33 mouse cellular contexts compared by ENCODE assay signal in the genomic region with DNA sequence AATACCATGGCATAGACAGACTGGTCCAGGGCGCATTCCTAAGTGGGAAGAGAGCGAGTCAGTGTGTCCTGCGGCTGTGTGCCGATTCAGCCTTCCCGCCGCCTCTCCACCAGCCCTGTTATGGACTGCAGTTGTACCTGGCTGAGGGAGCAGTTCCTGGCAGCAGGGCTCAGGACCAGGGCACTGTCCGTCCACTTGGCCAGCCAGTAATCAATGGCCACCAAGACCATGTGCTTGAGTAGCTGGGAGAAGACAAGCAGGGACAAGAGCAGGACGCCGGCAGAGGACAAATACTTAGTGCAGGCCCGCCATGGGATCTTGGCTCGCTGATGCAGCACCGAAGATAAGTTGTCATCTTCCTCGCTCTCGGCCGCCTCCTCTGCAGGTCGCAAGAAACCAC. TPM values are rescaled to one million over a fixed set of nuclear protein-coding genes. Genes with fewer than 3 reads are reported as not detected.
DNase-seq lines count a peak whose midpoint lies in the region; ATAC-seq and TF ChIP-seq lines count a peak whose summit lies in the region.
"Had no signal": no experiment of that assay in that cellular context is flagged by ENCODE, and none has a peak within 500 bp of the region (broad histone marks: within the 10 kb centered on the region; RNA-seq: fewer than 3 reads in every experiment).

No protein-coding gene starts in this region.

- no peak overlapping the region for H3K4me3 ChIP-seq in gastrocnemius, adult 2 months
- H3K4me3 ChIP-seq in heart, embryonic 11.5 days (ENCODE audit: low read depth, low read length), result no peak overlapping the region
- no peak overlapping the region for H3K4me3 ChIP-seq in kidney, embryonic 16.5 days (ENCODE audit: low read length)
- H3K4me3 ChIP-seq: erythroblast, embryonic 14.5 days; layer of hippocampus, adult 2 months; limb, embryonic 15.5 days; liver, embryonic 13.5 days; megakaryocyte, embryonic 14.5 days; midbrain, embryonic 12.5 days; myocyte; neural tube, embryonic 12.5 days had no signal

- peaks cover 32% of the 10 kb centered on the region for H3K4me1 ChIP-seq in heart, embryonic 11.5 days (ENCODE audit: control insufficient read depth, insufficient read depth, low read length)
- peaks cover 21% of the 10 kb centered on the region for H3K4me1 ChIP-seq in kidney, embryonic 16.5 days (ENCODE audit: insufficient read depth, low read length)
- H3K4me1 ChIP-seq: limb, embryonic 15.5 days; liver, embryonic 13.5 days; megakaryocyte, embryonic 14.5 days had no signal

- TF ChIP-seq CTCF in gastrocnemius, adult 2 months (IDR thresholded peaks at IDR 0.05), result no peak

- H3K9ac ChIP-seq in heart, embryonic 11.5 days (ENCODE audit: low read depth, low read length), result no peak overlapping the region
- no peak overlapping the region for H3K9ac ChIP-seq in kidney, embryonic 16.5 days (replicated peaks; ENCODE audit: low read length)
- H3K9ac ChIP-seq: forebrain, postnatal 0 days; limb, embryonic 15.5 days; liver, embryonic 13.5 days; midbrain, embryonic 12.5 days; neural tube, embryonic 12.5 days had no signal

- H3K27me3 ChIP-seq in heart, embryonic 11.5 days (ENCODE audit: control insufficient read depth, insufficient read depth, low read length), result no peaks in the 10 kb centered on the region
- no peaks in the 10 kb centered on the region for H3K27me3 ChIP-seq in kidney, embryonic 16.5 days (ENCODE audit: insufficient read depth, low read length)
- H3K27me3 ChIP-seq: limb, embryonic 15.5 days; liver, embryonic 13.5 days; midbrain, embryonic 12.5 days; neural tube, embryonic 12.5 days; Patski had no signal

- H3K36me3 ChIP-seq in heart, embryonic 11.5 days (ENCODE audit: control insufficient read depth, insufficient read depth, low read length), result no peaks in the 10 kb centered on the region
- H3K36me3 ChIP-seq in kidney, embryonic 16.5 days (ENCODE audit: insufficient read depth, low read length), result no peaks in the 10 kb centered on the region
- H3K36me3 ChIP-seq: G1E; limb, embryonic 15.5 days; liver, embryonic 13.5 days; midbrain, embryonic 12.5 days; neural tube, embryonic 12.5 days had no signal

- no peak overlapping the region for H3K4me2 ChIP-seq in heart, embryonic 11.5 days
- no peak overlapping the region for H3K4me2 ChIP-seq in kidney, embryonic 16.5 days (replicated peaks; ENCODE audit: low read depth, low read length)
- H3K4me2 ChIP-seq: limb, embryonic 15.5 days; liver, embryonic 13.5 days; midbrain, embryonic 12.5 days; neural tube, embryonic 12.5 days had no signal

- 0 out of 2 replicates have a peak, but pooled peaks have one; percentile 18 for ATAC-seq in heart, embryonic 11.5 days (replicated peaks; ENCODE audit: insufficient number of reproducible peaks, low FRiP score, low TSS enrichment)
- peak; percentile 40; the same call in 1 of the 2 replicates for ATAC-seq in kidney, embryonic 16.5 days (ENCODE audit: low FRiP score, low TSS enrichment)
- ATAC-seq: forebrain, postnatal 0 days; hindbrain, embryonic 16.5 days; lung, postnatal 0 days; Patski had no signal

- intact Hi-C loops in gastrocnemius, adult 2 months (cut with DNase I), result loop anchor here (2.0 to 5.0 kb wide), 3 partner anchors 20 to 85 kb away; no protein-coding TSS in a partner anchor
- intact Hi-C loops in heart, postnatal 36 days (cut with DNase I), result loop anchor here (5.0 kb wide), 1 partner anchor 45 kb away; no protein-coding TSS in a partner anchor

- peak overlapping the region; percentile 87 for H3K27ac ChIP-seq in gastrocnemius, adult 2 months
- no peak overlapping the region for H3K27ac ChIP-seq in heart, embryonic 11.5 days (ENCODE audit: low read depth, low read length)
- peak overlapping the region; percentile 16; the same call in 1 of the 2 replicates for H3K27ac ChIP-seq in kidney, embryonic 16.5 days (ENCODE audit: low read length)
- H3K27ac ChIP-seq: layer of hippocampus, adult 2 months; limb, embryonic 15.5 days; liver, embryonic 13.5 days; midbrain, embryonic 12.5 days; neural tube, embryonic 12.5 days had no signal

- no peaks in the 10 kb centered on the region; the same call in 1 of the 2 replicates for H3K9me3 ChIP-seq in heart, embryonic 11.5 days (replicated peaks; ENCODE audit: control insufficient read depth, low read length)
- H3K9me3 ChIP-seq in kidney, embryonic 16.5 days (ENCODE audit: low read length), result 0 out of 2 replicates have a peak, but pooled peaks cover 4% of the 10 kb centered on the region
- H3K9me3 ChIP-seq: G1E; limb, embryonic 15.5 days; liver, embryonic 13.5 days; neural tube, embryonic 12.5 days had no signal

- DNase-seq in gastrocnemius, adult 2 months, result peak; percentile 25
- no peak for DNase-seq in gastrocnemius, postnatal 4 days (ENCODE audit: low spot score in 2 of 2)
- DNase-seq in heart, postnatal 36 days, result no peak
- no peak for DNase-seq in kidney, postnatal 10 days
- no peak for DNase-seq in layer of hippocampus, adult 9-10 months (ENCODE audit: low spot score)
- DNase-seq: adrenal gland, postnatal 10 days; cerebellum, adult 11 months; cerebellum, adult 9-11 months; embryo, embryonic 11 days; forebrain, postnatal 0 days; gastrocnemius, postnatal 10 days; kidney, adult 8-10 months; kidney, postnatal 36 days; liver, embryonic 13.5 days; lung, adult 18-20 months; lung, postnatal 4 days; right cerebral cortex, adult 18-20 months; spleen, adult 18-20 months; thymus, postnatal 25 days had no signal

- WGBS in heart, embryonic 11.5 days (ENCODE audit: insufficient replicate concordance), result 79% methylated on average over 16 of the region's 16 CpGs
- 65% methylated on average over 16 of the region's 16 CpGs for WGBS in kidney, embryonic 16.5 days

RNA-seq across cellular contexts. Expression of a gene that starts 16.5 kb away (rescaled TPM):
- 100 to 1,000 TPM; 109 to 121 TPM for total RNA-seq in gastrocnemius, adult 2 months (2021)
- total RNA-seq in gastrocnemius, postnatal 4 days (2021), result 10 to 100 TPM; 41.4 to 45.1 TPM
- 5.3 and 5.9 TPM in 2 replicates for polyA plus RNA-seq in heart, embryonic 11.5 days (2014; fragmentation: Nextera tagmentation; extraction: Ambion mirVana)
- 10 to 100 TPM; 98.3 to 99.6 TPM for total RNA-seq in heart, postnatal 36 days (2021)
- polyA plus RNA-seq in kidney, embryonic 16.5 days (2015; fragmentation: Nextera tagmentation; extraction: Ambion mirVana), result 0.14 and 0.28 TPM in 2 replicates
- total RNA-seq: G1E; granulocyte monocyte progenitor cell, adult 5-6 weeks had no signal
- polyA plus RNA-seq: G1E; liver, embryonic 13.5 days had no signal
